Mouse (Mus musculus) ES-E14 (cell line): ENCODE measurements around the gene Ptma.

Experiments
- CHD2 ChIP-seq: IDR thresholded peaks from 2 replicates; pipeline ENCODE4 v1.6.1; 2014; ENCODE audit warnings: mild to moderate bottlenecking, low read depth, low read length, inconsistent platforms
- HCFC1 ChIP-seq: IDR thresholded peaks from 2 replicates; pipeline ENCODE4 v1.6.1; 2012; ENCODE audit warnings: low read length, inconsistent platforms, borderline replicate concordance; ENCODE audit not compliant: insufficient read depth
- MAFK ChIP-seq: IDR thresholded peaks from 2 replicates; pipeline ENCODE4 v1.6.1; 2014; ENCODE audit warnings: mild to moderate bottlenecking, low read depth, low read length, inconsistent platforms; ENCODE audit not compliant: insufficient read depth
- ZC3H11A ChIP-seq: IDR thresholded peaks from 2 replicates; pipeline ENCODE4 v1.6.1; 2012; ENCODE audit warnings: low read depth, mild to moderate bottlenecking, inconsistent platforms, low read length, borderline replicate concordance
- ZNF384 ChIP-seq: IDR thresholded peaks from 2 replicates; pipeline ENCODE4 v1.6.1; 2012; ENCODE audit warnings: low read depth, low read length, inconsistent platforms

DNA sequence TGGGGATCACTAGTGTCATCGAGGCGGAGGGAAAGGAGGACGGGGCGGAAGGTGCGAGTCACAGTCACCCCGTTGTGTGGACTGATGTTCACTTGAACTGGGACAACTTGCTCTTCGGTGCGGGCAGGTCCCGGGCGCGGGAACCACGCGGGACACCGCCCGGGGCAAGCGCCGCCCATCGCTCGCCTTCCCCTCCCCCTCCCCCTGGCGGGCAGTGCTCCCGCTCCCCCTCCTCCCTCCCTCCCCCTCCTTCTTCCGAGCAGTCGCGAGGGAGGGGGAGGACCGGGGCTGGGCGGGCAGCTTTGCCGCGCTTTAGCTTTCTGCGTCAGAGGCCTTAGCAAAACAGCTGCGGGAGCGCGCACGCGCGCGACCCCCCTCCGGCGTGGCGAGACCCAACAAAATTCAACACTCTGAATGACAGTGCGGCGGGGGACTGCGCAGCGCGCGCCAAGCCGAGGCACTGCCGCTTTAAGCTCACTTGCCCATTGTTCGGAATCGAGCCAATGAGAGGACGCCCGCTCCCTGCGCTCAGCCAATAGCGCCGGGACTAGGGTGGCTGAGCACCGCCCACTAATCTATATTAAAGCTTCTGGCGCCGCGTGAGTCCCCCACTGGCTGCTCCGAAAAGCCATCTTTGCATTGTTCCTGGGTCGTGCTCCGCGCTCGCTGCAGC, at the start of gene Ptma:
- TF ChIP-seq CHD2 = peak; percentile 56; the same call in 1 of the 2 replicates
- TF ChIP-seq MAFK = no peak
- no peak for TF ChIP-seq ZC3H11A
- no peak for TF ChIP-seq ZNF384
- TF ChIP-seq HCFC1 = no peak; the same call in 1 of the 2 replicates
